In genomic region chrX:48203763-48204162, GRCm38 (mm10) we compare ENCODE assay signal across 26 mouse cellular contexts. TPM values are rescaled to one million over a fixed set of nuclear protein-coding genes. Genes with fewer than 3 reads are reported as not detected.
DNase-seq lines count a peak whose midpoint lies in the region; ATAC-seq and TF ChIP-seq lines count a peak whose summit lies in the region.
"Had no signal": no experiment of that assay in that cellular context is flagged by ENCODE, and none has a peak within 500 bp of the region (broad histone marks: within the 10 kb centered on the region; RNA-seq: fewer than 3 reads in every experiment).

No protein-coding gene starts in this region.

- H3K9ac ChIP-seq in liver, postnatal 0 days (replicated peaks) = no peak overlapping the region
- H3K9ac ChIP-seq in midbrain, embryonic 14.5 days (replicated peaks; ENCODE audit: low read length) = no peak overlapping the region
- H3K9ac ChIP-seq: embryonic facial prominence, embryonic 15.5 days; liver, embryonic 14.5 days; midbrain, embryonic 12.5 days had no signal

- no peaks in the 10 kb centered on the region; the same call in 1 of the 2 replicates for H3K27me3 ChIP-seq in liver, postnatal 0 days (ENCODE audit: insufficient read depth, low read length)
- H3K27me3 ChIP-seq in midbrain, embryonic 10.5 days (ENCODE audit: low read depth, poor library complexity, severe bottlenecking) = peaks cover 5% of the 10 kb centered on the region; the same call in 1 of the 2 replicates
- H3K27me3 ChIP-seq in midbrain, embryonic 14.5 days (ENCODE audit: control insufficient read depth, insufficient read depth, low read length) = no peaks in the 10 kb centered on the region
- H3K27me3 ChIP-seq: CH12.LX; embryonic facial prominence, embryonic 15.5 days; midbrain, embryonic 12.5 days had no signal

- DNase-seq in left cerebral cortex, postnatal 4 days = peak; percentile 5
- DNase-seq in left cerebral cortex, adult 8-10 months (ENCODE audit: low spot score in 2 of 2) = no peak
- peak; percentile 51 to 58 for DNase-seq in cerebellum, adult 18-20 months
- peak; percentile 65 for DNase-seq in cerebellum, adult 9-11 months
- no peak for DNase-seq in liver, postnatal 0 days
- no peak for DNase-seq in midbrain, embryonic 10.5 days (ENCODE audit: low spot score)
- no peak for DNase-seq in midbrain, embryonic 14.5 days
- DNase-seq: adrenal gland, adult 2 months; B cell, adult 2 months; gastrocnemius, postnatal 10 days; heart, adult 11 months; kidney, postnatal 14 days; thymus, adult 2 months; thymus, postnatal 4 days had no signal

- TF ChIP-seq CTCF in liver, postnatal 0 days (IDR thresholded peaks at IDR 0.05; ENCODE audit: low read depth) = no peak

- H3K9me3 ChIP-seq in liver, postnatal 0 days (ENCODE audit: low read length) = no peaks in the 10 kb centered on the region
- no peaks in the 10 kb centered on the region for H3K9me3 ChIP-seq in midbrain, embryonic 10.5 days (replicated peaks)
- no peaks in the 10 kb centered on the region for H3K9me3 ChIP-seq in midbrain, embryonic 14.5 days (ENCODE audit: control insufficient read depth, low read length)
- H3K9me3 ChIP-seq: embryonic facial prominence, embryonic 15.5 days; G1E; hindbrain, embryonic 10.5 days; midbrain, embryonic 12.5 days had no signal

- no peak overlapping the region for H3K4me3 ChIP-seq in liver, postnatal 0 days (ENCODE audit: low read depth, low read length)
- no peak overlapping the region for H3K4me3 ChIP-seq in midbrain, embryonic 10.5 days
- no peak overlapping the region for H3K4me3 ChIP-seq in midbrain, embryonic 14.5 days (replicated peaks; ENCODE audit: low read depth, low read length)
- H3K4me3 ChIP-seq: embryonic facial prominence, embryonic 15.5 days; hindbrain, embryonic 10.5 days; midbrain, embryonic 12.5 days had no signal

- no peaks in the 10 kb centered on the region; the same call in 1 of the 2 replicates for H3K36me3 ChIP-seq in liver, postnatal 0 days (replicated peaks; ENCODE audit: insufficient read depth, low read length)
- H3K36me3 ChIP-seq in midbrain, embryonic 10.5 days = no peaks in the 10 kb centered on the region
- H3K36me3 ChIP-seq in midbrain, embryonic 14.5 days (ENCODE audit: control insufficient read depth, insufficient read depth, low read length) = no peaks in the 10 kb centered on the region
- H3K36me3 ChIP-seq: embryonic facial prominence, embryonic 15.5 days; hindbrain, embryonic 10.5 days; midbrain, embryonic 12.5 days had no signal

- no peak for ATAC-seq in liver, postnatal 0 days
- ATAC-seq in midbrain, embryonic 14.5 days (ENCODE audit: low FRiP score, low TSS enrichment) = no peak
- ATAC-seq: forebrain, embryonic 14.5 days; hindbrain, embryonic 16.5 days; lung, postnatal 0 days; Patski had no signal

- intact Hi-C loops in left cerebral cortex, postnatal 4 days (cut with DNase I) = no loop called here

- H3K4me1 ChIP-seq in liver, postnatal 0 days (ENCODE audit: insufficient read depth) = peaks cover 7% of the 10 kb centered on the region; the same call in 1 of the 2 replicates
- H3K4me1 ChIP-seq in midbrain, embryonic 10.5 days = peaks cover 5% of the 10 kb centered on the region
- H3K4me1 ChIP-seq in midbrain, embryonic 14.5 days (ENCODE audit: control insufficient read depth, insufficient read depth, low read length) = peaks cover 11% of the 10 kb centered on the region; the same call in 1 of the 2 replicates

- no peak for TF ChIP-seq EP300 in liver, postnatal 0 days (IDR thresholded peaks at IDR 0.05; ENCODE audit: low read depth)

- 0 out of 2 replicates have a peak overlapping the region, but pooled peaks have one; percentile 34 for H3K27ac ChIP-seq in liver, postnatal 0 days (ENCODE audit: low read depth)
- no peak overlapping the region for H3K27ac ChIP-seq in midbrain, embryonic 10.5 days (replicated peaks)
- no peak overlapping the region for H3K27ac ChIP-seq in midbrain, embryonic 14.5 days (replicated peaks; ENCODE audit: low read depth, low read length)
- H3K27ac ChIP-seq: embryonic facial prominence, embryonic 15.5 days; hindbrain, embryonic 10.5 days; liver, embryonic 14.5 days; midbrain, embryonic 12.5 days; stomach, postnatal 0 days had no signal

- WGBS in liver, postnatal 0 days (ENCODE audit: insufficient replicate concordance) = 60% methylated on average over 7 of the region's 7 CpGs
- 86% methylated on average over 7 of the region's 7 CpGs for WGBS in midbrain, embryonic 10.5 days
- WGBS in midbrain, embryonic 14.5 days = 84% methylated on average over 7 of the region's 7 CpGs

- H3K4me2 ChIP-seq in liver, postnatal 0 days (ENCODE audit: low read depth, low read length) = peak overlapping the region; percentile 33; the same call in 1 of the 2 replicates
- H3K4me2 ChIP-seq in midbrain, embryonic 14.5 days (ENCODE audit: low read length) = no peak overlapping the region
- H3K4me2 ChIP-seq: embryonic facial prominence, embryonic 15.5 days; heart, embryonic 11.5 days; midbrain, embryonic 12.5 days had no signal

RNA-seq across cellular contexts. Expression of gene Zdhhc9, which starts 4.9 kb away (rescaled TPM):
- 10 to 100 TPM; 86.3 to 91.7 TPM for total RNA-seq in left cerebral cortex, postnatal 4 days (2021)
- 10 to 100 TPM; 45.9 to 53.5 (median 52.4) TPM for total RNA-seq in left cerebral cortex, adult 8-10 months (2022)
- 3.1 and 3.5 TPM in 2 replicates for polyA plus RNA-seq in liver, postnatal 0 days (2015; fragmentation: Nextera tagmentation; extraction: Ambion mirVana)
- polyA plus RNA-seq in midbrain, embryonic 10.5 days (2016; fragmentation: Nextera tagmentation; extraction: Ambion mirVana) = 2.2 and 3.4 TPM in 2 replicates
- polyA plus RNA-seq in midbrain, embryonic 14.5 days (2014; fragmentation: Nextera tagmentation; extraction: Ambion mirVana) = 7.8 and 12.5 TPM in 2 replicates

RNA-seq across cellular contexts. Expression of gene Utp14a, which starts 52.9 kb away (rescaled TPM):
- total RNA-seq in left cerebral cortex, postnatal 4 days (2021) = 10 to 100 TPM; 24.4 to 26.4 TPM
- total RNA-seq in left cerebral cortex, adult 8-10 months (2022) = 10 to 100 TPM; 14.9 to 16.8 (median 15.5) TPM
- polyA plus RNA-seq in liver, postnatal 0 days (2015; fragmentation: Nextera tagmentation; extraction: Ambion mirVana) = 7.9 and 8.1 TPM in 2 replicates
- 19.7 and 22.8 TPM in 2 replicates for polyA plus RNA-seq in midbrain, embryonic 10.5 days (2016; fragmentation: Nextera tagmentation; extraction: Ambion mirVana)
- polyA plus RNA-seq in midbrain, embryonic 14.5 days (2014; fragmentation: Nextera tagmentation; extraction: Ambion mirVana) = 14.3 and 16.6 TPM in 2 replicates

RNA-seq across cellular contexts. Expression of gene Sash3, which starts 57.5 kb away (rescaled TPM):
- total RNA-seq in left cerebral cortex, postnatal 4 days (2021) = under 1 TPM; 0.89 to 0.96 TPM
- total RNA-seq in left cerebral cortex, adult 8-10 months (2022) = 1 to 10 TPM; 1.4 to 2.5 (median 1.9) TPM
- polyA plus RNA-seq in liver, postnatal 0 days (2015; fragmentation: Nextera tagmentation; extraction: Ambion mirVana) = 8.4 and 9.3 TPM in 2 replicates
- polyA plus RNA-seq in midbrain, embryonic 10.5 days (2016; fragmentation: Nextera tagmentation; extraction: Ambion mirVana) = 1.3 and 1.5 TPM in 2 replicates
- 0.39 and 1.2 TPM in 2 replicates for polyA plus RNA-seq in midbrain, embryonic 14.5 days (2014; fragmentation: Nextera tagmentation; extraction: Ambion mirVana)
- polyA plus RNA-seq: Patski had no signal

Comparison
In these comparisons a context has a peak if more than half of its experiments do, and no peak if none do; other contexts are left out.
1. DNase-seq: peak in left cerebral cortex, postnatal 4 days (single experiment), cerebellum, adult 18-20 months (2 of 2) and cerebellum, adult 9-11 months (single experiment); none in left cerebral cortex, adult 8-10 months (0 of 2), liver, postnatal 0 days (single experiment), midbrain, embryonic 10.5 days (single experiment) and midbrain, embryonic 14.5 days (single experiment).